Mouse (Mus musculus): ENCODE data around the gene Zfp609. TPM values are rescaled to one million over a fixed set of nuclear protein-coding genes. Genes with fewer than 3 reads are reported as not detected.

The Zfp609 gene
- polyA plus RNA-seq, 1 experiment from 2014 or later: 9.2 TPM

DNA sequence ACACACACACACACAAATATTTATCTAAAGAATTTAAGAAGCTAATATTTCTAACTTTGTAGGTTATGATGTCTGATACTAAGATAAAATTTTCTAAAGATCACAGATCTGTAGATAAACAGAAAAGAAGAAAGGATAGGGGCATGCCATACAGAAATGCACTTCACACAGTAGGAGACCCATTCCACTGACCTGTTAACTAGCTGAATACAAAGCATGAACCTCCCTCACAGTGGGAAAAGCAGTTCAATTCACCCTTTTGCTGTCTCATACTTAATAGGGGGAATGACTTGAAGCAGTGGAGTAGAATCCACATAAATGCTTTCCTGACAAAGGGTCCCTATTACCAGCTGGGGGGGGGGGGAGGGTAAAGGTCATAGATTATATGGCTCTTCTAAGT, 6.3 kb upstream of the Zfp609 start:
- Histone ChIP-seq H3K27me3 (ENCODE audit: control insufficient read depth, insufficient read depth, low read length) (no peaks in the 10 kb centered on the region), H3K9me3 (ENCODE audit: control insufficient read depth, low read length) (no peaks in the 10 kb centered on the region), H3K4me2 (ENCODE audit: low read depth) (no peak overlapping the region), H3K4me3 (ENCODE audit: low read depth, low read length) (no peak overlapping the region), H3K4me1 (ENCODE audit: control insufficient read depth, insufficient read depth, low read length) (peaks cover 9% of the 10 kb centered on the region), H3K27ac (ENCODE audit: low read depth, low read length) (peak overlapping the region; percentile 67), H3K36me3 (ENCODE audit: control insufficient read depth, insufficient read depth, low read length) (peaks cover 2% of the 10 kb centered on the region; the same call in 1 of the 2 replicates), H3K9ac (ENCODE audit: low read length) (no peak overlapping the region)
- peak; percentile 30 for DNase-seq (ENCODE audit: low spot score)
- peak; percentile 75; the same call in 1 of the 2 replicates for ATAC-seq (ENCODE audit: insufficient read depth, low FRiP score, low TSS enrichment)

DNA sequence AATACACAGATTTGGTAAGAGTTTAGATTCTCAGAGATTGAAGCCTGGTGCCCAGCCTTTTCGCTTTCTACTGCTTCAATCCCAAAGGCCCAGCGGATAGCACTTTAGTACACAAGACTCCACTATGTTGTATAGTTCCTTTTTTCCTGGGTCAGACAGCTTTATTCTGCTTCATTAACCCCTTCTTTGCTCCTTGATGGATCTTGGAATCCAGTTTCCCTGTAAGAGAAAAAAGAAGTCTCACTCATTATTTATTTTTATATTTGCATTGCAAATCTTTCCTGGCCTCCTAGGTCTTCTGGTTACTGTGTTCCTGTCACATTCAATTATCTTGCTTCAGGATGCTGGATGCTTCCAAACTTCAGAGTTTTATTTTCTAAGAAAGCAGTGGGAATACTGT, 5.9 kb upstream of the Zfp609 start:
- H3K4me2 ChIP-seq (ENCODE audit: low read depth): no peak overlapping the region
- no peaks in the 10 kb centered on the region for H3K9me3 ChIP-seq (ENCODE audit: control insufficient read depth, low read length)
- 42% methylated on average over 2 of the region's 2 CpGs for WGBS
- peaks cover 11% of the 10 kb centered on the region for H3K4me1 ChIP-seq (ENCODE audit: control insufficient read depth, insufficient read depth, low read length)
- no peak overlapping the region for H3K4me3 ChIP-seq (ENCODE audit: low read depth, low read length)
- H3K9ac ChIP-seq (ENCODE audit: low read length): no peak overlapping the region
- H3K36me3 ChIP-seq (ENCODE audit: control insufficient read depth, insufficient read depth, low read length): peaks cover 1% of the 10 kb centered on the region; the same call in 1 of the 2 replicates
- DNase-seq (ENCODE audit: low spot score) (no peak), ATAC-seq (ENCODE audit: insufficient read depth, low FRiP score, low TSS enrichment) (0 out of 2 replicates have a peak, but pooled peaks have one; percentile 48)
- H3K27me3 ChIP-seq (ENCODE audit: control insufficient read depth, insufficient read depth, low read length): no peaks in the 10 kb centered on the region
- H3K27ac ChIP-seq (ENCODE audit: low read depth, low read length): no peak overlapping the region

DNA sequence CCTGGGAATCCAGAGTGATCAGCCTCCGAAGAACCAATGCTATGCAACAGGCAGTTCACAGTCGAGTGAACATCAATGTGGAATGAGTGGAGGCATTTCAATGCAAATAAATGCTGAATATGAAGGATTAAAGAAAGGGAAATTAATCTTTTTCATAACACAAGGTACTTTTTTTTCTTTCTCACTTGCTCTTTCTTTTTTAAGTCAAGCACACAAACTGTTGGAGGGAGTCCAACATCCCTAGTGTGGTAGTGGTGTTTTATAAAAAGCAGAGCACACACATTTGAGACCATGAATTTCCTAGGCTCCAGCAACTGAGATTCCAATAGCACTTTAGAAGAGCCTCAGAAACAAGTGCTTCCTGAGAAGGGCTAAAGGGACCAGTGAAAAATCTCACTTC, 4.7 kb upstream of the Zfp609 start:
- ATAC-seq (ENCODE audit: insufficient read depth, low FRiP score, low TSS enrichment): no peak
- H3K4me2 ChIP-seq (ENCODE audit: low read depth): no peak overlapping the region
- H3K27ac ChIP-seq (ENCODE audit: low read depth, low read length): peak overlapping the region; percentile 67
- no peaks in the 10 kb centered on the region for H3K9me3 ChIP-seq (ENCODE audit: control insufficient read depth, low read length)
- WGBS: 62% methylated on average over 2 of the region's 2 CpGs
- H3K4me3 ChIP-seq (ENCODE audit: low read depth, low read length): no peak overlapping the region
- DNase-seq (ENCODE audit: low spot score): no peak
- no peak overlapping the region for H3K9ac ChIP-seq (ENCODE audit: low read length)
- H3K36me3 ChIP-seq (ENCODE audit: control insufficient read depth, insufficient read depth, low read length): no peaks in the 10 kb centered on the region
- peaks cover 11% of the 10 kb centered on the region for H3K4me1 ChIP-seq (ENCODE audit: control insufficient read depth, insufficient read depth, low read length)
- H3K27me3 ChIP-seq (ENCODE audit: control insufficient read depth, insufficient read depth, low read length): no peaks in the 10 kb centered on the region

DNA sequence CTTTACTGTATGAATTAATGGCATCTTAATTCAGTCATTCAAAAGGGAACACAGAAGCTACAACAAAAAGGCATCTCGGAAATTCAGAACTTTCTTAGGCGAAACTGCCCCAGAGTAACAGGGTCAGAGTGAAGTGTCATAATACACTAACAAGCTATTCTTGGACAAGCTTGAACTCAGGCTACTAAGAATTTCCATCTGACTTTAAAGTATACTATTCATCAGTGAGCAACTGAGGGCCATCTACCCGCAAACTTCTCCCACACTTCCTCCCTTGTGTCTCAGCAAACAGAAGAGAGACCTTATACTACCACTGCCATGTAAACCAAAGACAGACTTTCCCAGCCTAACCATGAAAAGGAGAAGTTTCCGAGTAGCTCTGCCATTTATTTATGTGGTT, 3.8 kb upstream of the Zfp609 start:
- Histone ChIP-seq H3K9ac (ENCODE audit: low read length) (no peak overlapping the region), H3K36me3 (ENCODE audit: control insufficient read depth, insufficient read depth, low read length) (no peaks in the 10 kb centered on the region), H3K4me2 (ENCODE audit: low read depth) (no peak overlapping the region), H3K4me3 (ENCODE audit: low read depth, low read length) (no peak overlapping the region), H3K9me3 (ENCODE audit: control insufficient read depth, low read length) (no peaks in the 10 kb centered on the region), H3K4me1 (ENCODE audit: control insufficient read depth, insufficient read depth, low read length) (peaks cover 11% of the 10 kb centered on the region), H3K27ac (ENCODE audit: low read depth, low read length) (0 out of 2 replicates have a peak overlapping the region, but pooled peaks have one; percentile 36), H3K27me3 (ENCODE audit: control insufficient read depth, insufficient read depth, low read length) (no peaks in the 10 kb centered on the region)
- no peak for ATAC-seq (ENCODE audit: insufficient read depth, low FRiP score, low TSS enrichment)
- WGBS: 54% methylated on average over 4 of the region's 4 CpGs
- DNase-seq (ENCODE audit: low spot score): no peak

DNA sequence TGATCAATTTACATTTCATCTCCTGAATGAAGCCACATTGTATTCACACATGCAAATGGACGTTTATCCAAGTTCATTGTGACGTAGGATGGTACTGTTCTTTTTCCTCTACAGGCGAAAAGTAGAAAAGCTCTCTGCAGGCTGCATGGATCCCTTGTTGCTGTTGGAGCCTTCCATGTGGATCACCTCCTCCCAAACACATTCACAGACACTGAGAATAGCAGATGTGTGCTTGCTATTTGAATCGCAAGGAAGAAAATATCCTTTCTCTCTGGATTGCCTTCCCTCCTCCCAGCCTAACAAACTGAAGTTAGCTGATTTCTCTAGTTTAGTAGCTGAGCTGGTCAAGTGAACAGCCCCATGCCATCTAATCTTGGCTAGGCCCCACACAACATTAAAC, 2.9 kb upstream of the Zfp609 start:
- DNase-seq (ENCODE audit: low spot score): no peak
- H3K27ac ChIP-seq (ENCODE audit: low read depth, low read length): no peak overlapping the region
- no peaks in the 10 kb centered on the region for H3K27me3 ChIP-seq (ENCODE audit: control insufficient read depth, insufficient read depth, low read length)
- peaks cover 14% of the 10 kb centered on the region for H3K4me1 ChIP-seq (ENCODE audit: control insufficient read depth, insufficient read depth, low read length)
- no peaks in the 10 kb centered on the region for H3K9me3 ChIP-seq (ENCODE audit: control insufficient read depth, low read length)
- WGBS: 75% methylated on average over 4 of the region's 4 CpGs
- H3K36me3 ChIP-seq (ENCODE audit: control insufficient read depth, insufficient read depth, low read length): no peaks in the 10 kb centered on the region
- H3K9ac ChIP-seq (ENCODE audit: low read length): no peak overlapping the region
- H3K4me3 ChIP-seq (ENCODE audit: low read depth, low read length): no peak overlapping the region
- no peak overlapping the region for H3K4me2 ChIP-seq (ENCODE audit: low read depth)
- ATAC-seq (ENCODE audit: insufficient read depth, low FRiP score, low TSS enrichment): no peak

DNA sequence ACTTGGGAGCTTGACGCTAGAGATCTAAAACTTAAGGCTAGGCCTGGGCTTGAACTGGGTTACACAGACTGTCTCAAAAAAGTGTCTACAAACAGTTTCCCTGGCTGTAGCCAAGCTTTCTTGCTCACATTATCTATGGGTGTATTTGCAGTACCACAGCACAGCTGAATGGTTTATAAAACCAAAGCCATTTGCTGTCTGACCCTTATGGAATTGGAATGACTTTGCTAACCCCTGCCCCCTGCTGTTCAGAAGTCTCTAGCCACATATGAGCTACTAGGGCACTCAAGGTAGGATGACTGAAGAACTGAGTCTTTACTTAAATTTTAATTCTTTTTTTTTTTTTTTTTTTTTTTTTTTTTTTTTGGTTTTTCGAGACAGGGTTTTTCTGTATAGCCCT, 2.0 kb upstream of the Zfp609 start:
- H3K4me2 ChIP-seq (ENCODE audit: low read depth): no peak overlapping the region
- H3K4me1 ChIP-seq (ENCODE audit: control insufficient read depth, insufficient read depth, low read length): peaks cover 14% of the 10 kb centered on the region
- DNase-seq (ENCODE audit: low spot score) (peak; percentile 40), ATAC-seq (ENCODE audit: insufficient read depth, low FRiP score, low TSS enrichment) (no peak)
- no peak overlapping the region for H3K9ac ChIP-seq (ENCODE audit: low read length)
- H3K9me3 ChIP-seq (ENCODE audit: control insufficient read depth, low read length): no peaks in the 10 kb centered on the region
- 93% methylated on average over 1 of the region's 2 CpGs for WGBS
- no peak overlapping the region for H3K4me3 ChIP-seq (ENCODE audit: low read depth, low read length)
- no peaks in the 10 kb centered on the region for H3K27me3 ChIP-seq (ENCODE audit: control insufficient read depth, insufficient read depth, low read length)
- no peak overlapping the region for H3K27ac ChIP-seq (ENCODE audit: low read depth, low read length)
- H3K36me3 ChIP-seq (ENCODE audit: control insufficient read depth, insufficient read depth, low read length): no peaks in the 10 kb centered on the region

DNA sequence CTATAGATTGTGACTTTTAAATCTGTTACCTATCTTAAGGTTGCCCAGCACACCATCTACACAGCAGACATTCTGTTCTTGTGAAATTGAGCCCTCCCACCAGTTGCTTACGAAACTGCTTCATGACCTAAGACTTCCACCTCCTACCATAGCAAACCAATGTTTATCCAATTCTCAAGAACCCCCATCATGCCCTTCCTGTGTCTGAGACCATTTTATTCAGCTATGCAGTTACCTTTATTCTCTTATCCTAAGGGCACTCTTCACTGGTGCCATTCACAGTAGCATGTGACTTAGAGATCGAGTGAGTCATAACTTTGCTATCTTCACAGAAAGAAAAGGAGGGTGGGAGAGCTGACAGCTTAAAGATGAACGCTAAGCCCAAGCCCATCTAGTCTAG, 1.1 kb upstream of the Zfp609 start:
- WGBS: 46% methylated on average over 3 of the region's 3 CpGs
- DNase-seq (ENCODE audit: low spot score) (no peak), ATAC-seq (ENCODE audit: insufficient read depth, low FRiP score, low TSS enrichment) (no peak)
- H3K9me3 ChIP-seq (ENCODE audit: control insufficient read depth, low read length): no peaks in the 10 kb centered on the region
- H3K9ac ChIP-seq (ENCODE audit: low read length): peak overlapping the region; percentile 89
- no peaks in the 10 kb centered on the region for H3K27me3 ChIP-seq (ENCODE audit: control insufficient read depth, insufficient read depth, low read length)
- H3K36me3 ChIP-seq (ENCODE audit: control insufficient read depth, insufficient read depth, low read length): no peaks in the 10 kb centered on the region
- peak overlapping the region; percentile 82 for H3K4me3 ChIP-seq (ENCODE audit: low read depth, low read length)
- H3K4me2 ChIP-seq (ENCODE audit: low read depth): peak overlapping the region; percentile 62
- peaks cover 20% of the 10 kb centered on the region for H3K4me1 ChIP-seq (ENCODE audit: control insufficient read depth, insufficient read depth, low read length)
- no peak overlapping the region for H3K27ac ChIP-seq (ENCODE audit: low read depth, low read length)

DNA sequence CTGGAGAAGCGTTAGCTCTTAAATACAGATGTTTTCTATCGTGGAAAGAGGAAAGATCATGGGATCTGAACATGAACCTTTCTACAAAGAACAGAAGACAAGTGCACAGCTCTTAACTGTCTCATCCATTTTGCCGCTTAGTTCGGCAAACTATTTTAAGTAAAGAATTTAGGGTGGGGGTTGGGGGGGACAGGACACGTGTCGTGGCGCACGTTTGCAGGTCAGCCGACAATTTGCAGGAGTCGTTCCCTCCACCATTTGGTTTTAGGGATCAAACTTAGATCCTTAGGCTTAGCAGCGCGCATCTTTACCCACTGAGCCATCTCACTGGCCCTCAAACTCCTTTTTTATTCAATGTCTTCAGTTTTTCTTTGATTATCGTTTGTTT, 646 bp upstream of the Zfp609 start:
- 3% methylated on average over 13 of the region's 13 CpGs for WGBS
- Histone ChIP-seq H3K27ac (ENCODE audit: low read depth, low read length) (peak overlapping the region; percentile 17; the same call in 1 of the 2 replicates), H3K4me3 (ENCODE audit: low read depth, low read length) (peak overlapping the region; percentile 82), H3K9ac (ENCODE audit: low read length) (peak overlapping the region; percentile 89), H3K4me2 (ENCODE audit: low read depth) (peak overlapping the region; percentile 62), H3K27me3 (ENCODE audit: control insufficient read depth, insufficient read depth, low read length) (no peaks in the 10 kb centered on the region), H3K9me3 (ENCODE audit: control insufficient read depth, low read length) (no peaks in the 10 kb centered on the region), H3K36me3 (ENCODE audit: control insufficient read depth, insufficient read depth, low read length) (no peaks in the 10 kb centered on the region), H3K4me1 (ENCODE audit: control insufficient read depth, insufficient read depth, low read length) (peaks cover 22% of the 10 kb centered on the region)
- no peak for ATAC-seq (ENCODE audit: insufficient read depth, low FRiP score, low TSS enrichment)
- DNase-seq (ENCODE audit: low spot score): no peak

DNA sequence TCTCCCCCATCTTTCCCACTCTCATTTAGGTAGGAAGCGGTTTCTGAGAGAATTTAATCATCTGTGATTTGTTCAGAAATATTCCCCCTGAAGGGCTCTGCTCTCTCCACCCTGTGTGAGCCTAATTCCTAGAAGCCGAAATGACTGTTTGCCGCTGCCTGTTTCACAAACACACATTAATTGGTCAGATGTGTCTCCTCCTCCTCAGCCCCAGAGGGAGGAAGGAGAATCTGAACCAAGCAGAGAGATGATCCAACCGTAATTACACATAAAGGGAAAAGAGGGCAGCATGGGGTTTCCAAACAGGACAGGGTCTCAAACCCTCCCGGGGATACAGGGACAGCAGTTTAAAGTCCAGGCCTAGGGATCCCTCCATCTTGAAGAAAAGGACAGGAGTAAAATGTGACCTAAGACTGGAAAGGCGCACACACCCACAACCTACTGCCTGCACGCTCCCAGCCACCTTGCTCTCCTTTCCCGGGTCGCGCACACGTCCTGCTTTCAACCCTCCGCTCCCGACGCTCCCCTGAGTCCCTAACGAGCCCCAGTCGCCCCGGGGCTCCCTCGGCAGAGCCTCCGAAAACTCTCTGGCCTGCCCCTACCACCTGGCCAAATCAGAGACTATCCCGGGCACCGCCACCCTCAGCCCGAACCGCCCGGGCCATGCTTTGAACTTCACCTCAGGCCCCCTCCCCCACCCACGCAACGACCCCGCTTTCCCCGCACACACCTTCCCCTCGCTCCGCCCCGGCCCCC, 598 bp downstream of the Zfp609 start:
- H3K9me3 ChIP-seq (ENCODE audit: control insufficient read depth, low read length): no peaks in the 10 kb centered on the region
- ATAC-seq (ENCODE audit: insufficient read depth, low FRiP score, low TSS enrichment) (peak; percentile 52), DNase-seq (ENCODE audit: low spot score) (peak; percentile 71)
- peaks cover 16% of the 10 kb centered on the region for H3K4me1 ChIP-seq (ENCODE audit: control insufficient read depth, insufficient read depth, low read length)
- WGBS: 1% methylated on average over 23 of the region's 31 CpGs
- H3K27me3 ChIP-seq (ENCODE audit: control insufficient read depth, insufficient read depth, low read length): no peaks in the 10 kb centered on the region
- H3K4me2 ChIP-seq (ENCODE audit: low read depth): peak overlapping the region; percentile 62
- peak overlapping the region; percentile 89 for H3K9ac ChIP-seq (ENCODE audit: low read length)
- peak overlapping the region; percentile 94 for H3K27ac ChIP-seq (ENCODE audit: low read depth, low read length)
- H3K4me3 ChIP-seq (ENCODE audit: low read depth, low read length): peak overlapping the region; percentile 82
- no peaks in the 10 kb centered on the region for H3K36me3 ChIP-seq (ENCODE audit: control insufficient read depth, insufficient read depth, low read length)

Measured in neural tube, embryonic 11.5 days (tissue).